Mouse (Mus musculus) kidney, postnatal 0 days (tissue): ENCODE measurements around the gene Sp2. TPM values are rescaled to one million over a fixed set of nuclear protein-coding genes. Genes with fewer than 3 reads are reported as not detected.

ENCODE experiments used
- ATAC-seq: fragments of 200-750 bp; cut with Nextera tagmentation; replicated peaks from 2 replicates; pipeline ENCODE4 v1.8.0; 2017; ENCODE audit warnings: low read depth, moderate number of reproducible peaks, moderate TSS enrichment, moderate library complexity; ENCODE audit not compliant: low FRiP score
- DNase-seq: peaks from one replicate; pipeline ENCODE4 v3.0.0-alpha.2; 2016; ENCODE audit warnings: low spot score
- H3K27ac ChIP-seq: fragments of 300-500 bp; sonication (generic); 2 replicates; pipeline ENCODE4 v1.5.1; 2014; ENCODE audit warnings: mild to moderate bottlenecking
- H3K27me3 ChIP-seq: fragments of 300-500 bp; sonication (generic); 2 replicates; pipeline ENCODE4 v1.6.1; 2014; ENCODE audit warnings: low read length, mixed read lengths; ENCODE audit not compliant: insufficient read depth
- H3K36me3 ChIP-seq: fragments of 300-500 bp; sonication (generic); 2 replicates; pipeline ENCODE4 v1.6.1; 2014; ENCODE audit warnings: low read length, mixed read lengths; ENCODE audit not compliant: insufficient read depth
- H3K4me1 ChIP-seq: fragments of 300-500 bp; sonication (generic); replicated peaks from 2 replicates; pipeline ENCODE4 v1.6.1; 2014; ENCODE audit warnings: antibody characterized with exemption, low read length, mixed read lengths; ENCODE audit not compliant: insufficient read depth
- H3K4me2 ChIP-seq: fragments of 300-500 bp; sonication (generic); 2 replicates; pipeline ENCODE4 v1.6.1; 2014; ENCODE audit warnings: mild to moderate bottlenecking, low read length, moderate library complexity, mixed read lengths
- H3K4me3 ChIP-seq: fragments of 300-500 bp; sonication (generic); replicated peaks from 2 replicates; pipeline ENCODE4 v1.5.1; 2014; ENCODE audit warnings: low read depth, low read length
- H3K9ac ChIP-seq: fragments of 300-500 bp; sonication (generic); 2 replicates; pipeline ENCODE4 v1.6.1; 2014; ENCODE audit warnings: low read depth, low read length
- H3K9me3 ChIP-seq: fragments of 300-500 bp; sonication (generic); replicated peaks from 2 replicates; pipeline ENCODE4 v1.6.1; 2016; ENCODE audit warnings: low read length, inconsistent platforms, mixed read lengths
- CTCF ChIP-seq: IDR thresholded peaks from 2 replicates; pipeline ENCODE4 v1.5.1; 2016; ENCODE audit warnings: antibody characterized with exemption, low read depth, mild to moderate bottlenecking, moderate library complexity
- WGBS: fragments of 180-500 bp; shearing (Covaris S2); extraction: QIAGEN DNeasy Blood & Tissue Kit; methylation state at CpG from one replicate; pipeline ENCODE4 v1.1.7; 2014; 5-methylcytosine and 5-hydroxymethylcytosine counted together
- polyA plus RNA-seq: library from polyadenylated mRNA; unstranded; fragments of >200 nt; fragmentation: Nextera tagmentation; extraction: Ambion mirVana; gene quantifications from 2 replicates; pipeline ENCODE4 v1.2.1, GENCODE M21; 2015

Gene Sp2
- polyA plus RNA-seq, 1 experiment from 2014 or later, result 16.3 TPM

DNA sequence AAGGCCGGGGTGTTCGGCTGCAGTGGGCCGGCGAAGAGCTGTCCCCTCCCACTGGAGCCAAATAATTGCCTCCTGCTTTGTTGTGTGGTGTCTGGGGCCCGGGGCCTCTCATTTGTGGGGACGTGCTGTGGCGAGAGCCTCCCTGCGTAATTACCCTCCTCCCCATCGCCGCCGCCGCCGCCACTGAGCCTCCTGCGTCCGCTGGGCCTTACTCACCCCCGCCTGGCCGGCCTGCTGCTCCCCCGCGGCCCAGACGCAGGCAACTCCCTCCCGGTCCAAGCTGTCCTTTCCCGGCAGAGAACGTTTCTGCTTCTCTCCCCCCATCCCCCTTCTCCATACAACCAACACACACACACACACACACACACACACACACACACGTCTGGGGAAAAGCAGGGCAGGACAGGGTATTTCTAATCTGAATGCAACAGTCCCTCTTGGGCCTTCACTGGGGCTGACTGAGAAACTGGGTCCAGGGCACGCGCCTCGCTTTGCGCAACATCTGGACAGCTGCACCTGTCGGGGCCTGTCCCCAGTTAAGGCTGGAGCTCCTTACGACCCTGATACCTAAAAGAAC is 14.7 kb upstream of the Sp2 start:
- peak; percentile 60 for DNase-seq
- no peak for TF ChIP-seq CTCF
- whole genome bisulfite sequencing, result 13% methylated on average over 30 of the region's 30 CpGs
- Histone ChIP-seq H3K4me2 (peak overlapping the region; percentile 51), H3K27me3 (no peaks in the 10 kb centered on the region; the same call in 1 of the 2 replicates), H3K4me3 (peak overlapping the region; percentile 20), H3K4me1 (peaks cover 17% of the 10 kb centered on the region), H3K9ac (peak overlapping the region; percentile 62), H3K9me3 (no peaks in the 10 kb centered on the region), H3K27ac (0 out of 2 replicates have a peak overlapping the region, but pooled peaks have one; percentile 25), H3K36me3 (no peaks in the 10 kb centered on the region)
- no peak for ATAC-seq

GRCm38 (mm10) chr11:96996773-96997379 is 14.1 kb upstream of the Sp2 start:
- peak overlapping the region; percentile 62 for H3K9ac ChIP-seq
- 0 out of 2 replicates have a peak overlapping the region, but pooled peaks have one; percentile 25 for H3K27ac ChIP-seq
- H3K4me3 ChIP-seq, result peak overlapping the region; percentile 20
- WGBS, result 22% methylated on average over 17 of the region's 17 CpGs
- H3K4me2 ChIP-seq, result peak overlapping the region; percentile 51
- H3K27me3 ChIP-seq, result no peaks in the 10 kb centered on the region; the same call in 1 of the 2 replicates
- no peaks in the 10 kb centered on the region for H3K36me3 ChIP-seq
- DNase-seq (no peak), ATAC-seq (no peak)
- peaks cover 17% of the 10 kb centered on the region for H3K4me1 ChIP-seq
- no peak for TF ChIP-seq CTCF
- H3K9me3 ChIP-seq, result no peaks in the 10 kb centered on the region

DNA sequence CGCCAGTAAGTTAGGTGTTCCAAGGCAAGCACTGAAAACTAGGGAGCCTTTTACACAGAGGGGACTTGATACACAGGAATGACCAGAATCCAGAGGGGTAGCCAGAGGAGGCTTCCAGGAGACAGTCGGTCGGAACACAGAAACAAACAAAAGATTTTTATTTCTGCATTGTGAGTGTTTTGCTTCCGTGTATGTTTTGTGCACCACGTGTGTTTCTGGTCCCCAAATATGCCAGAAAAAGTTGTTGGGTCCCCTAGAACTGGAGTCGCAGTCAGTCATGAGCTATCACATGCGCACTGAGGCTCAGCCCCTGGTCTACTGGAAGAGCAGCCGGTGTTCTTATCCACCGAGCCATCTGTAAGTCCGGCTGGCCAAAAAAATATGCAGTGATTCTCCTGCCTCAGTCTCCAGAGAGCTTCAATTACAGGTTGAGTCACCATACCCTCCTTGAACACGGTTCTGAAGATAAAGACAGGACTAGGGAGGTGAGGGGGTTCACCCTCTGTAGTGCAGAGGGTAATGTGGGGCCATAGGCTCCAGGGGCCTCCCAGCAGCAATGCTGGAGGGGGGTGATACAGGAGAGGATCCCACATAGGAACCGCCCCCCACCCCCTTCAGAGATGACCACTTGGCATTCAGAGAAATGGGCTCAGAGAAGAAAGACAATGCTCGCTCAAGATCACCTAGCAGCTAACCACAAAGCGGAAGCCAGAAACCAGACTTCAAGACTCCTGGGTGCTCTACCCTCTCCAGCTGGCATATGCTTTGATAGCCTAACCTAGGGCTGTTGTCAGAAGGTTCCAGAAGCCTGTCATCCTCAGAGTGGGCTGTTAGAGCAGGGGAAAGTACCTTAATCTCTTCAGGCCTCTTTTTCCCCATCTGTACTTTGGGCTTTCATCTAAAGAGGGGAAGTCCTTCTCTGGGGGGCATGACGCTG is 13.3 kb upstream of the Sp2 start:
- no peaks in the 10 kb centered on the region for H3K36me3 ChIP-seq
- H3K9me3 ChIP-seq, result no peaks in the 10 kb centered on the region
- H3K9ac ChIP-seq, result no peak overlapping the region
- no peak overlapping the region for H3K4me3 ChIP-seq
- no peaks in the 10 kb centered on the region; the same call in 1 of the 2 replicates for H3K27me3 ChIP-seq
- H3K4me2 ChIP-seq, result no peak overlapping the region
- DNase-seq (no peak), ATAC-seq (no peak)
- H3K4me1 ChIP-seq, result peaks cover 17% of the 10 kb centered on the region
- no peak for TF ChIP-seq CTCF
- H3K27ac ChIP-seq, result no peak overlapping the region
- 85% methylated on average over 15 of the region's 15 CpGs for WGBS

DNA sequence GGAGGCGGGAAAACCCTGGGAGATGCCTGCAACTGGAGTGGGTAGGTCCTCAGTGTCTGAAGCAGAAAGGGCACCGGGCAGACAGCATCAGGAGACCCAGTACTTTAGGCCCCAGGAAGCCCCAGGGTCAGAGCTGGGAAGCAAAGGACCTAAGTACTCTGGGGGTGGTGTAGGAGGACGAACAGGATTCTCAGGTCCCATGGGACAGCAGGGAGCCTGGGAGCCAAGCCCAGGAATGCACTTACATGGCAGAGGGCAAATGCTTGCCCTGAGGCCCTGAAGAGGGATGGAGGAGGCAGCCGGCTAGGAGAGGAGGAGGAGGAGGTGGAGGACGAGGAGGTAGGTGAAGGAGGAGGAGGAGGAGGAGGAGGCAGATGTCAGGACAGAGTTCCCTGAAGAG is 12.3 kb upstream of the Sp2 start:
- H3K4me2 ChIP-seq, result no peak overlapping the region
- TF ChIP-seq CTCF, result no peak
- H3K27ac ChIP-seq, result no peak overlapping the region
- no peaks in the 10 kb centered on the region for H3K9me3 ChIP-seq
- DNase-seq (no peak), ATAC-seq (no peak; the same call in 1 of the 2 replicates)
- no peaks in the 10 kb centered on the region for H3K36me3 ChIP-seq
- peaks cover 17% of the 10 kb centered on the region for H3K4me1 ChIP-seq
- H3K27me3 ChIP-seq, result no peaks in the 10 kb centered on the region; the same call in 1 of the 2 replicates
- H3K4me3 ChIP-seq, result no peak overlapping the region
- H3K9ac ChIP-seq, result no peak overlapping the region
- WGBS, result 25% methylated on average over 5 of the region's 5 CpGs

DNA sequence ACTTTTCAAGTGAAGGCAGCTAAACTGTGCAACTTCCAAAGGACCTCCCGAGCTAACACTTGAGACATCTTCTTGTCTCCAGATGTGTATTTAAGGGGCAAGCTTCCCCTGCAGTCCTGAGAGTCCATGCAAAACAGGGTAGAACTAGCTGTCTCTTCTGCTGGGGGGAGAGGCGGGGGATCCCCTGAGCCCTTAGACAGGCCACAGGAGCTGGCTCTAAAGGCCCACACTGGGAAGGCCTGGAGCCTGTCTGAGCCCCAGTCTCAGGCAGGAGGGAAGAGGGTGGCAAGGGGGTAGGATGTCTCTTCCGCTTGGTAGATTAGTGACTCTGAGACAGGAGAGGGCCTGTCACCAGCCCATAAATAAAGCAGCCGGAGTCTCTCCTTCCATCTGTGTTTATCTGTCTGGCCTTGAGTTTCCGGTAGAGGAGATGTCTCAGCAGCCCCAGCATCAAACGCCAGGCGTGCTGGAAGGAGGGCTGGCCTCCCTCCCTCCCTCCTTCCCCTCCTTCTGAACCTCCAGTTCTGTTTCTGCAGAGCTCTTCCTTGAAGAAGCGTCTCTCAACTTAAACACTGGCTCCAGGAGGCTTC is 10.1 kb upstream of the Sp2 start:
- Histone ChIP-seq H3K4me1 (peaks cover 21% of the 10 kb centered on the region), H3K4me2 (no peak overlapping the region), H3K9ac (no peak overlapping the region), H3K36me3 (no peaks in the 10 kb centered on the region), H3K9me3 (no peaks in the 10 kb centered on the region), H3K4me3 (no peak overlapping the region), H3K27me3 (no peaks in the 10 kb centered on the region; the same call in 1 of the 2 replicates), H3K27ac (no peak overlapping the region; the same call in 1 of the 2 replicates)
- 24% methylated on average over 8 of the region's 8 CpGs for WGBS
- no peak for TF ChIP-seq CTCF
- ATAC-seq (no peak; the same call in 1 of the 2 replicates), DNase-seq (peak; percentile 83)

GRCm38 (mm10) chr11:96991501-96991900 is 8.7 kb upstream of the Sp2 start:
- no peaks in the 10 kb centered on the region for H3K9me3 ChIP-seq
- DNase-seq, result no peak
- H3K4me1 ChIP-seq, result peaks cover 22% of the 10 kb centered on the region
- no peak for ATAC-seq
- no peak overlapping the region for H3K4me2 ChIP-seq
- H3K36me3 ChIP-seq, result no peaks in the 10 kb centered on the region
- WGBS, result 80% methylated on average over 5 of the region's 5 CpGs
- H3K27ac ChIP-seq, result no peak overlapping the region
- TF ChIP-seq CTCF, result no peak
- no peak overlapping the region for H3K4me3 ChIP-seq
- no peaks in the 10 kb centered on the region for H3K27me3 ChIP-seq
- no peak overlapping the region for H3K9ac ChIP-seq
